ENCODE assay signal across 13 mouse cellular contexts in the genomic region with DNA sequence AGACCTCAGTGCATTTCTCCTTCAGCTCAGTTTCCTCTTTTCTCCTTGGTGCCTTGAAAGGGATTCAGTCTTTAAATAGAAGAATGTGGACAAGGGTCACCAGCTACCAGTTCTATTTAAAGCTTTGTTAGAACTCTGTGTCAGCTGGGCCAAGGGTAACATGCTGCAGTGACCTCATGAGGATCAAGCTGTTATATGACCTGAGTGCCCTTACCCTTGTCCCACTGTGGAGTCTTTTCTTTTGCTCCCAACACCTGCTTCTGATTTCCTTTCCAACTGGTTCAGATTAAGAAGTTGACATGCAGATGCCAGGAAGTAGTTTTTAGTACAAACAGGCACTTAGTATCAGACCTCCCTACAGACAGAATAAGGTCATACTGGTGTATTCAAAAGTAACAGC. TPM values are rescaled to one million over a fixed set of nuclear protein-coding genes. Genes with fewer than 3 reads are reported as not detected.
DNase-seq lines count a peak whose midpoint lies in the region; ATAC-seq and TF ChIP-seq lines count a peak whose summit lies in the region.
"Had no signal": no experiment of that assay in that cellular context is flagged by ENCODE, and none has a peak within 500 bp of the region (broad histone marks: within the 10 kb centered on the region; RNA-seq: fewer than 3 reads in every experiment).

No protein-coding gene starts in this region.

- no peak overlapping the region for H3K4me3 ChIP-seq in kidney, adult 2 months (ENCODE audit: insufficient read depth, low read depth, low read length)
- no peak overlapping the region for H3K4me3 ChIP-seq in kidney, embryonic 16.5 days (ENCODE audit: low read length)
- H3K4me3 ChIP-seq in heart, embryonic 10.5 days, result no peak overlapping the region
- H3K4me3 ChIP-seq in limb, embryonic 14.5 days (replicated peaks; ENCODE audit: low read length), result no peak overlapping the region
- no peak overlapping the region for H3K4me3 ChIP-seq in forebrain, postnatal 0 days (ENCODE audit: low read depth, low read length)

- no peak overlapping the region for H3K9ac ChIP-seq in kidney, embryonic 16.5 days (replicated peaks; ENCODE audit: low read length)
- no peak overlapping the region for H3K9ac ChIP-seq in limb, embryonic 14.5 days (ENCODE audit: low read depth, low read length, severe bottlenecking)
- no peak overlapping the region for H3K9ac ChIP-seq in forebrain, postnatal 0 days

- no peaks in the 10 kb centered on the region for H3K9me3 ChIP-seq in kidney, embryonic 16.5 days (ENCODE audit: low read length)
- no peaks in the 10 kb centered on the region for H3K9me3 ChIP-seq in heart, embryonic 10.5 days
- no peaks in the 10 kb centered on the region for H3K9me3 ChIP-seq in limb, embryonic 14.5 days (ENCODE audit: control insufficient read depth, low read length)
- no peaks in the 10 kb centered on the region for H3K9me3 ChIP-seq in forebrain, postnatal 0 days (ENCODE audit: low read length)

- peaks cover 11% of the 10 kb centered on the region; the same call in 1 of the 2 replicates for H3K4me1 ChIP-seq in kidney, adult 2 months (ENCODE audit: control insufficient read depth, insufficient read depth, low read length)
- H3K4me1 ChIP-seq in kidney, embryonic 16.5 days (ENCODE audit: insufficient read depth, low read length), result no peaks in the 10 kb centered on the region
- peaks cover 21% of the 10 kb centered on the region for H3K4me1 ChIP-seq in heart, embryonic 10.5 days
- no peaks in the 10 kb centered on the region for H3K4me1 ChIP-seq in limb, embryonic 14.5 days (ENCODE audit: control insufficient read depth, insufficient read depth, low read length)
- no peaks in the 10 kb centered on the region for H3K4me1 ChIP-seq in forebrain, postnatal 0 days (ENCODE audit: insufficient read depth)

- H3K4me2 ChIP-seq in kidney, embryonic 16.5 days (replicated peaks; ENCODE audit: low read depth, low read length), result no peak overlapping the region
- H3K4me2 ChIP-seq in limb, embryonic 14.5 days (replicated peaks; ENCODE audit: low read depth, low read length, severe bottlenecking), result no peak overlapping the region
- no peak overlapping the region for H3K4me2 ChIP-seq in forebrain, postnatal 0 days (ENCODE audit: low read depth)

- ATAC-seq in kidney, embryonic 16.5 days (ENCODE audit: low FRiP score, low TSS enrichment), result no peak
- 0 out of 2 replicates have a peak, but pooled peaks have one; percentile 44 for ATAC-seq in limb, embryonic 14.5 days (ENCODE audit: low FRiP score, low read depth)
- ATAC-seq in forebrain, postnatal 0 days, result no peak
- ATAC-seq: forebrain, embryonic 14.5 days; lung, postnatal 0 days had no signal

- TF ChIP-seq POLR2A in kidney, adult 2 months (IDR thresholded peaks at IDR 0.05; ENCODE audit: low read depth, low read length), result no peak
- TF ChIP-seq POLR2A in brain, embryonic 14.5 days (IDR thresholded peaks at IDR 0.05; ENCODE audit: borderline replicate concordance, extremely low read depth, insufficient read depth, insufficient read length, poor library complexity, severe bottlenecking), result no peak
- TF ChIP-seq POLR2A in limb, embryonic 14.5 days (IDR thresholded peaks at IDR 0.05; ENCODE audit: borderline replicate concordance, extremely low read depth, insufficient read depth, insufficient read length), result no peak

- H3K27ac ChIP-seq in kidney, adult 2 months (ENCODE audit: insufficient read depth, low read depth, low read length), result 0 out of 2 replicates have a peak overlapping the region, but pooled peaks have one; percentile 23
- no peak overlapping the region for H3K27ac ChIP-seq in kidney, embryonic 16.5 days (ENCODE audit: low read length)
- H3K27ac ChIP-seq in heart, embryonic 10.5 days, result peak overlapping the region; percentile 77
- no peak overlapping the region for H3K27ac ChIP-seq in limb, embryonic 14.5 days (replicated peaks; ENCODE audit: low read depth, low read length)
- no peak overlapping the region for H3K27ac ChIP-seq in forebrain, postnatal 0 days (ENCODE audit: low read depth, low read length)

- H3K27me3 ChIP-seq in kidney, adult 2 months (replicated peaks; ENCODE audit: control insufficient read depth, insufficient read depth, low read length), result no peaks in the 10 kb centered on the region
- no peaks in the 10 kb centered on the region for H3K27me3 ChIP-seq in kidney, embryonic 16.5 days (ENCODE audit: insufficient read depth, low read length)
- no peaks in the 10 kb centered on the region for H3K27me3 ChIP-seq in heart, embryonic 10.5 days (ENCODE audit: insufficient read depth, poor library complexity, severe bottlenecking)
- no peaks in the 10 kb centered on the region for H3K27me3 ChIP-seq in limb, embryonic 14.5 days (ENCODE audit: control insufficient read depth, insufficient read depth, low read length)
- no peaks in the 10 kb centered on the region for H3K27me3 ChIP-seq in forebrain, postnatal 0 days (ENCODE audit: insufficient read depth, low read length)
- H3K27me3 ChIP-seq: CH12.LX had no signal

- no peak for TF ChIP-seq CTCF in kidney, adult 2 months (conservative IDR thresholded peaks at IDR 0.05; ENCODE audit: insufficient read depth, insufficient read length, low read depth, low read length)
- no peak for TF ChIP-seq CTCF in brain, embryonic 14.5 days (IDR thresholded peaks at IDR 0.05; ENCODE audit: borderline replicate concordance, extremely low read depth, insufficient read depth, insufficient read length)
- no peak for TF ChIP-seq CTCF in forebrain, postnatal 0 days (IDR thresholded peaks at IDR 0.05; ENCODE audit: low read depth)

- peaks cover 15% of the 10 kb centered on the region for H3K36me3 ChIP-seq in kidney, adult 2 months (ENCODE audit: control insufficient read depth, insufficient read depth, low read length)
- peaks cover 37% of the 10 kb centered on the region for H3K36me3 ChIP-seq in kidney, embryonic 16.5 days (ENCODE audit: insufficient read depth, low read length)
- H3K36me3 ChIP-seq in heart, embryonic 10.5 days, result peaks cover 71% of the 10 kb centered on the region
- peaks cover 80% of the 10 kb centered on the region for H3K36me3 ChIP-seq in limb, embryonic 14.5 days (ENCODE audit: control insufficient read depth, insufficient read depth, low read length)
- peaks cover 68% of the 10 kb centered on the region for H3K36me3 ChIP-seq in forebrain, postnatal 0 days (ENCODE audit: insufficient read depth)

- peak; percentile 33 for DNase-seq in kidney, adult 2 months
- peak; percentile 6 for DNase-seq in brain, embryonic 14.5 days (ENCODE audit: low read depth)
- no peak for DNase-seq in heart, embryonic 10.5 days (ENCODE audit: low spot score)
- DNase-seq in limb, embryonic 14.5 days (ENCODE audit: low spot score), result no peak
- no peak for DNase-seq in spleen, postnatal 14 days (ENCODE audit: low spot score in 2 of 2)
- no peak for DNase-seq in forebrain, postnatal 0 days
- DNase-seq in right cerebral cortex, postnatal 14 days, result no peak
- DNase-seq: cerebellum, adult 9-11 months; thymus, postnatal 4 days had no signal

RNA-seq across cellular contexts. Expression of gene Hadhb, which starts 17.1 kb away (rescaled TPM):
- 253 and 280 TPM in 2 replicates for polyA plus RNA-seq in kidney, adult 2 months (2012; rRNA removed)
- polyA plus RNA-seq in kidney, embryonic 16.5 days (2015; fragmentation: Nextera tagmentation; extraction: Ambion mirVana), result 169 and 194 TPM in 2 replicates
- 37.6 and 47.5 TPM in 2 replicates for polyA plus RNA-seq in brain, embryonic 14.5 days (2012; rRNA removed)
- polyA plus RNA-seq in heart, embryonic 10.5 days (2016; fragmentation: Nextera tagmentation; extraction: Ambion mirVana), result 207 and 288 TPM in 2 replicates
- 73.4 and 74.3 TPM in 2 replicates for polyA plus RNA-seq in limb, embryonic 14.5 days (2012; rRNA removed)
- 128 and 132 TPM in 2 replicates for polyA plus RNA-seq in limb, embryonic 14.5 days (2014; fragmentation: Nextera tagmentation; extraction: Ambion mirVana)
- total RNA-seq in forebrain, postnatal 0 days (2014; rRNA removed), result 54.4 and 59.3 TPM in 2 replicates
- 43.2 and 46.2 TPM in 2 replicates for polyA plus RNA-seq in forebrain, postnatal 0 days (2015; fragmentation: Nextera tagmentation; extraction: Ambion mirVana)

RNA-seq across cellular contexts. Expression of gene Hadha, which starts 17.2 kb away (rescaled TPM):
- polyA plus RNA-seq in kidney, adult 2 months (2012; rRNA removed), result 116 and 122 TPM in 2 replicates
- polyA plus RNA-seq in kidney, embryonic 16.5 days (2015; fragmentation: Nextera tagmentation; extraction: Ambion mirVana), result 170 and 179 TPM in 2 replicates
- polyA plus RNA-seq in brain, embryonic 14.5 days (2012; rRNA removed), result 58.8 and 67.3 TPM in 2 replicates
- polyA plus RNA-seq in heart, embryonic 10.5 days (2016; fragmentation: Nextera tagmentation; extraction: Ambion mirVana), result 136 and 210 TPM in 2 replicates
- polyA plus RNA-seq in limb, embryonic 14.5 days (2012; rRNA removed), result 63.8 and 84.0 TPM in 2 replicates
- polyA plus RNA-seq in limb, embryonic 14.5 days (2014; fragmentation: Nextera tagmentation; extraction: Ambion mirVana), result 123 and 124 TPM in 2 replicates
- 50.3 and 57.9 TPM in 2 replicates for total RNA-seq in forebrain, postnatal 0 days (2014; rRNA removed)
- polyA plus RNA-seq in forebrain, postnatal 0 days (2015; fragmentation: Nextera tagmentation; extraction: Ambion mirVana), result 45.9 and 56.1 TPM in 2 replicates

RNA-seq across cellular contexts. Expression of gene Adgrf3, which starts 33.4 kb away (rescaled TPM):
- 0.05 TPM in 1 of 2 replicates, not detected in the other for polyA plus RNA-seq in kidney, adult 2 months (2012; rRNA removed)
- polyA plus RNA-seq in kidney, embryonic 16.5 days (2015; fragmentation: Nextera tagmentation; extraction: Ambion mirVana), result 0.15 and 0.40 TPM in 2 replicates
- 0.03 TPM in 1 of 2 replicates, not detected in the other for polyA plus RNA-seq in brain, embryonic 14.5 days (2012; rRNA removed)
- 0.16 and 0.17 TPM in 2 replicates for polyA plus RNA-seq in heart, embryonic 10.5 days (2016; fragmentation: Nextera tagmentation; extraction: Ambion mirVana)
- polyA plus RNA-seq in limb, embryonic 14.5 days (2012; rRNA removed), result 0.14 and 0.24 TPM in 2 replicates
- 0.22 TPM in 1 of 2 replicates, not detected in the other for polyA plus RNA-seq in limb, embryonic 14.5 days (2014; fragmentation: Nextera tagmentation; extraction: Ambion mirVana)
- not detected in 2 replicates for total RNA-seq in forebrain, postnatal 0 days (2014; rRNA removed)
- not detected in 2 replicates for polyA plus RNA-seq in forebrain, postnatal 0 days (2015; fragmentation: Nextera tagmentation; extraction: Ambion mirVana)
- polyA plus RNA-seq: forebrain, embryonic 14.5 days had no signal

Comparison
In these comparisons a context has a peak if more than half of its experiments do, and no peak if none do; other contexts are left out.
1. H3K27ac ChIP-seq: peak in kidney, adult 2 months (single experiment) and heart, embryonic 10.5 days (single experiment); none in kidney, embryonic 16.5 days (single experiment), limb, embryonic 14.5 days (single experiment) and forebrain, postnatal 0 days (single experiment).
2. DNase-seq: peak in kidney, adult 2 months (single experiment) and brain, embryonic 14.5 days (single experiment); none in heart, embryonic 10.5 days (single experiment), limb, embryonic 14.5 days (single experiment), spleen, postnatal 14 days (0 of 2), forebrain, postnatal 0 days (single experiment) and right cerebral cortex, postnatal 14 days (single experiment).